Mouse (Mus musculus) bone marrow macrophage, adult 2 months (primary cell): Measurements from ENCODE around the gene Csnk1g1.

ENCODE experiments used
- CTCF ChIP-seq: IDR thresholded peaks from 2 replicates; pipeline ENCODE4 v1.5.1; 2012; ENCODE audit warnings: low read depth, mild to moderate bottlenecking, low read length, moderate library complexity
- POLR2A ChIP-seq: IDR thresholded peaks from 2 replicates; pipeline ENCODE4 v1.6.1; 2012; ENCODE audit warnings: mild to moderate bottlenecking, low read depth, low read length, borderline replicate concordance

- TF ChIP-seq POLR2A (no peak), CTCF (no peak)
Measured at GRCm38 (mm10) chr9:66007603-66008202, 99.0 kb downstream of the Csnk1g1 start.
